Mouse (Mus musculus): ENCODE results near the gene Lrig1.

Lrig1 gene

DNA sequence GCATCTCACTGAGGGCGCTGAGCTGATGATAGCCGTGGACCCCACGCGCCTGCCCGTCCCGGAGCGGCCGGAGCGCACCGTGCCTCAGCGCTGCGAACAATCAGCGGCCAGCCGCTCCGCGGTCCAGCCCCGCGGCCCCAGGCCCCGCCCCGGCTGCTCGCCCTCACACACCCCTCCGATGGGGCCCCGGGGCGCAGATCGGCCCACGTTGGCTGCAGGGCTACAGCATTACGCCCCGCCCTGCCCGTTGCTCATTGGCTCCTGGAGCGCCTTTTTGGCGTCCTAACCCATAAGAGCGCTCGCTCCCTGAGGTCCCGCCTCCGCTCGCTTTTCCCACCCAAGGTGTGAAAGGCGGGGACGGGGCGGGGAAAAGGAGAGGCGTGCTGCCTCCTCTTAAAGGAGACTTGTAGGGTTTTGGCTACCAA lies at the start of gene Lrig1:
TSS of gene Lrig1 (minus strand) at position 92 of the 425 bp plus-strand sequence.
- peak; percentile 100 for DNase-seq

DNA sequence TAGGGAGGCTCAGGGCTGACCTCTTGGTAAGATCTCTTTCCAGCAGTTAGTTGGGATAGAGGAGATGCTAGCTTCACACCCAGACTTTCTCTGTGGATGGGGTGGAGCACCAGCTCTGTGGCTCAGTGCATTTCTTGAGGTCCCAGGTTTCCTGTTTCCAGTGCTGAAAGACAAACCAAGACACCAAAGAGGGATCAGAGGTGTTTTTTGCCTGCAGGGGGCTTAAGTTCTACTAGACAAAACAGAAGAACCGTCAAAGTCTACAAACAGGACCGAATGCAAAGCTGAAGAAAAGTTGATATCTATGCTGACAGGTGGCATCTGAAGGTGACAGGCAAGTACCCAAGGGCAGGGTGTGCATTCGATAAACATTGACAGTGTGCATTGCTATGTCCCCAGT lies 49.7 kb upstream of the Lrig1 start:
- no peak for DNase-seq

DNA sequence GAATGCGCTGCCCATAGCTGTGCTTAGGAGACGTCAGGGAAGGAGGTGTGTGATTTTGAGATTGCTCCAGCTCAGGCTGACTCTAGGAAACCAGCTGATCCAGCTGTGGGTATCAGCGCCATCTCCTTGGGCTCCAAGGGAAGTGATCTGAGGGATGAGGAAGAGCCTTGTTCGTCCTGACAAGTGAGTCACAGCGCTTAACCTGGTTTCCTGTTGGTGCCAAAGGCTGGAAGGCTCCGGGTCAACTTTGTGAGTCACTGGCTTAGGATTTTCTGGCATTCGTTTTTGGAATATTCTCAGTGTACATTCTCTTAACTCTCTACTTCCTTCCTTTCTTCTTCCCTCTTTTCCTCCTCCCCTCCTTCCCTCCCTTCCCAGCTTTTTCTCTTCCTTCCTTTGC lies 48.4 kb upstream of the Lrig1 start:
- DNase-seq = no peak

DNA sequence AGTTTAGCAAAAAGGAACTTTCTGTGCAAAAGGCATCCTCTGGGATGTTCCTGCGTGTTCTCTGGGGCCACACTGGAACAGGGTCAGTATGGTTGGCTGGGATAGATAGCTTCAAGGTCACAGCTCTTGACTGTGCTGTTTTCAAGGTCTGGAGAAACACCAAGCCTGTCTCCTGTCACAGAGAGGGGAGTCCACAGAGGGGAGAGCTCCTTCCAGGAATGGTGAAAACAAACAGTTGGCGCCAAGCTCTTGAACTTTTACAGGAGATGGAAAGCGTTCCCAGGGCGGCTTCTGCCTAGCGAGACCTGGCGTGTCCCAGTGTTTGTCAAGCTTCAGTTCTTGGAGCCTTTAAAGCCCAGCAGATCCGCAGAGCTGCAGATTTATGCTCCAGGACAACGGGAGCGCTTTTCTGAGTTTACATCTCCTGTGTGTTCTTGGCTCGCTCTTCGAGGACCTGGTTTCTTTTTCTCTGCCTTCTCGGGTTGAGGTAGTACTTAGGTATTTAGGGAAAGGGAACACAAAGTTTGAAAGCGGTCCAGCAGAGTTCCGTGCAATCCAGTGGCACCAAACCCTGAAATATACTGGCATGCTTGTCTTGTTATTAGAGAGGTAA lies 40.3 kb upstream of the Lrig1 start:
- peak; percentile 88 for DNase-seq

DNA sequence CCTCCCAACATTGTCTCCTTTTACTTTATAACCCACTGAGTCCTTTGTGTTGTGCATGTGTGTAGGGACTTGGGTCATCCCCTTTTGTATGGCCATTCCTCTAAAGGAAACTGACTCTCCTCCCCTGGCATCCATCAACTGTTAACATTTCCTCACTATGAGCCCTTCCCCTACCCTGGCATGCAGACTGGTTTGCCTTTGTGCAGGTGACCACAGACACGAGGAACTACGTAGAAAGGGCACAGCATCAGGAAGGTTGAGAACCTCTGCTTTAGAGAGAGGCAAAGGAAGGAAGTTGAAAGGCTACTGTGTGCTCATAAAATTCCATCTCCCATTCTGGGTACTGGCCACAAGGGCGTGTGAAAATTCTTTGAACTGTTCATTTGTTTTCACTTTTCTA lies 38.7 kb upstream of the Lrig1 start:
- no peak for DNase-seq

DNA sequence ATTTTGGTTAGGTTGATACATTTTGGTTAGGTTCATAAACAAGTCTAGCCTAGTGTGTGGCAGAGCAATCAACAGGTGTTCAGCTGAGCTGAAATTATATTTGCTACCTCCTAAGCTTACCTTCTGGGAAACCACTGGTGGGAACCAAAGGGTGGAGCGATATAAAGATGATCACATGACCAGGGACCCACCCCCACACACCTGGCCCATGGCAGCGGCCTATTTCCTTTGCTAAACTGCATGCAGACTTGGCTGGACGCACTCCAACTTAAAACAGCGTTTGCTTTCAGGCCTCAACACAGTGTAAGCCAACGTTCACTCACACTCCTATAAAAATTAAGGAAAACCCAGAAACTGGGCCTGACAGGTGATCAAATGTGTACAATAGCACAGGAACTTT lies 33.9 kb upstream of the Lrig1 start:
- no peak for DNase-seq

DNA sequence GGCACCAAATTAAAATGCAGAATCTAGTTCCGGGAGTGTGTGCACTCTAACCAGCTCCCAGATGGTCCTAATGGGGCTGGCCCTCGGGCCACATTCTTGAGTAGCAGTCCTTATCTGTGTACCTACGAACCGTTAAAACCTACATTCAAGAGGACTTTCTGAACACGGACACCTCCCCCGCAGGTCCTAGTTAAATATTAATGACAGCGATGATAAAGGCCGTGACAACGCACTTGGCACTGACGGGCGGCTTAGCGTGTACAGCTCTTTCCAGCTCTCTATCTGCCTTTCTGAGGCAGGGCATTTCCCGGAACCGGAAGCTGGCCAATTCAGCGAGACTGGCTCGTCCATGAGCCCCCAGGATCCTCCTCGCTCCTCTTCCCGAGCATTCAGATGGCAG lies 29.9 kb upstream of the Lrig1 start:
- DNase-seq = peak; percentile 95

DNA sequence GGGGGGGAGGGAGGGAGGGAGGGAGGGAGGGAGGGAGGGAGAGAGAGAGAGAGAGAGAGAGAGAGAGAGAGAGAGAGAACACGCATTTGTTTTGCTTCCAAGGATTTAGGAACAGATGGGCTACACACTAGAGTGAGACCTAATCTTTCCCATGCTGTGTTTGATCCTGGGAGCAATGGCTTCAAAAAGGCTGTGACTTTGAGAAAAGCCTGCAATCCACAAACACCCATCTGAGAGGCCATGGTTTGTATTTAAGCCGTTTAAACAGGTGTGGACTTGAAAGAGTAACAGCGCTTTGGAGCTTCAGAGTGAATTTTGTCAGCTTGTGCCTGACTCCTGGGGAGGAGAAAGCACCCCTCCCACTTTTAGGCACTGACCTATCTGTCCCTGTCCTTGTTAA lies 29.2 kb upstream of the Lrig1 start:
- DNase-seq = no peak

DNA sequence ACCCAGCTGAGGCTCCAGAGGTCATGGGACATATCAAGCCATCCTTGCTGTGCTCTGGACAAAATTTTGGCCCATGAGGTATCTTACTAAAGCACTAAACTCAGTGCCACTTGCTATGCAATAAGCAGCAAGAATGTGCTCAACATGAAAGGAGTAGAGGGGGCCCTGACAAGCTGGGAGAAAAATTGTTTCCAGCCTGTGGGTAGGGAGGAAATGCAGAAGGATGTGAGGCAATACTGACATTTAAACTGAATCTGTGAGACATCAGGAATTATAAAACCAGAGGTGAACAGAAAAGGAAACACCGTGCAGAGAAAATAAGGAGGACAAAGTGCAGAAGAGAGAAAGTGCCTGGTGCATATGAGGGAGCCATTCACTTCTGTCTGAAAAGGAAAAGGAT lies 24.7 kb upstream of the Lrig1 start:
- DNase-seq = no peak

DNA sequence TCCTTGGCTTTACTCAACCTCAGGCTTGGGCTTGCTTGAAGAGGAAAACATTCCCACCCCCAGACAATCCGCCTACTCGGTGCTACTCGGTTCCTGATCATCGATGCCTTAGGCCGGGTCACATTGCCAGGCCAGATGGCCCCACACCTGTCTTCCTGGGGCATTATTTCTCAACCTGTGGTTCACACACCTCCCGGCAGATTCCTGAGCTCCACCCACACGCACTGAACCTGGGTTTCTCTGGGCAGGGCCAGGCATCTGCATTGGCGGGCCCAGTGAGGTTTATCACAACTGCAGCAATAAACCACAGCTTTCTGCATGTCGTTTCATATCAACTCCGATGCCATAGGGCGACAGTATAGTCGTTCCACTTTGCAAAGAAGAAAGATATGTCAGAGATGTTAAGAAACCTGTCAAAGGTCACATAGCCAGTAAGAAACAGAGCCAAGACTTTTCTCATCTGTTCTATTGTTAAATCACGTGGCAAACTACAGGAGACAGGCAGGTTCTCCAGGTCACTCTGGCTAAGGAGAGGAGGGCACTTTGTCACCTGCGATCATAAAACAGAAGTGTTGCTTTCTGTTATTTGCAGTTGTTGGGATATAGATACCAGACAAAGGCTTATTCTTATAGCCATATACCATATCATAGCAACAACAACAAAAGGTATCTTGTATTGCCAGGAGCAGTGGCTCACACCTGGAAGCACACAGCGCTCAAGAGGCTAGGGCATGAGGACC lies 18.8 kb upstream of the Lrig1 start:
- peak; percentile 90 for DNase-seq

DNA sequence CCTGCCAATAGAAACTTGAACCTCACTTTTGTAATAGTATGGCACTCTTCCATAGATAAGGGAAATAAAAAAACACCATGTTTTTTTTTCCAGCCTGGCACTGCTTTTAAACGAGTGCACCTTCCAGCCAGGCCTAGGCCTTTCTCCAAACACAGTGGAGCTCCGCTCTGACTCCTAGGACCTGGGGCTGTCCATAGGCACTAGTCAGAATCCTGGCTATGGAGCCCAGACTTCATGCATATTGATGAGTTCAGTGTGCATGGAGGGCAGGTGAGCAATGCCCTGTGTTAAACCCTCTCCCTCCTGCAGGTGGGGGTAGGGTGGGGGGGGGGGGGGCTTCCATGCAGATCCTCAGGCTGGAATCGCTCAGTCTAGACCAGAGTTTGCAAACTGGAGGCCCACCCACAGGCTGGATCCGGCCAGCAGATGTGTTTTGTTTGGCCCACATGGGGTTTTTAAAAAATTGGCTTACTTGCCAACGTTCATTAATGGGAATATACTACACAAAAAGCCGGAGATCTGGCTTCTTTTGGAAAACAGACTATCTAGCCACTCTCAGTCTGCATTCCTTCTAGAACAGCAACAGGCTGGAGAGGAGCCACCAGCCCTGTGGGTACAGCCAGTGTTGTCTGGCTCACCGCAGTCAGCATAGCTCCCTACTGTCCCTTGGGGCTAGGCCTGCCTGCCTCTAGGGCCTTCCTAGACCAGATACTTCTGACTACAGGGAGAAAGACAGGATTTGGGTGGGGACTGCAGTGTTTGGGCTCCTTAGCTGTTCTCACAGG lies 17.9 kb upstream of the Lrig1 start:
- peak; percentile 97 for DNase-seq

DNA sequence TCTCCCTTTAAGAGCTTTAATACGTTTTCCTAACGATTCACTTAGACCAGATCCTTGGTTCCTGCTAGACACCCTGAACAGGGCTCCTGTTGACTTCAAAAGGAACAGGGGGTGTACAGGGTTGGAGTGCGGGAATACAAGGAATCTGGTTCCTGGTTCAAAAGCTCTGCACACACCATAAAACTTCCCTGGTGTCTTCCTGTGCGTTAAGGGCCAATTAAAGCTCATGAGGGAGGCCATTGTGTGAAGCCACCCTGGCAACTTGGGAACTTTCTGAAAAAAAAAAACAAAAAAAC lies 15.6 kb upstream of the Lrig1 start:
- DNase-seq = no peak

DNA sequence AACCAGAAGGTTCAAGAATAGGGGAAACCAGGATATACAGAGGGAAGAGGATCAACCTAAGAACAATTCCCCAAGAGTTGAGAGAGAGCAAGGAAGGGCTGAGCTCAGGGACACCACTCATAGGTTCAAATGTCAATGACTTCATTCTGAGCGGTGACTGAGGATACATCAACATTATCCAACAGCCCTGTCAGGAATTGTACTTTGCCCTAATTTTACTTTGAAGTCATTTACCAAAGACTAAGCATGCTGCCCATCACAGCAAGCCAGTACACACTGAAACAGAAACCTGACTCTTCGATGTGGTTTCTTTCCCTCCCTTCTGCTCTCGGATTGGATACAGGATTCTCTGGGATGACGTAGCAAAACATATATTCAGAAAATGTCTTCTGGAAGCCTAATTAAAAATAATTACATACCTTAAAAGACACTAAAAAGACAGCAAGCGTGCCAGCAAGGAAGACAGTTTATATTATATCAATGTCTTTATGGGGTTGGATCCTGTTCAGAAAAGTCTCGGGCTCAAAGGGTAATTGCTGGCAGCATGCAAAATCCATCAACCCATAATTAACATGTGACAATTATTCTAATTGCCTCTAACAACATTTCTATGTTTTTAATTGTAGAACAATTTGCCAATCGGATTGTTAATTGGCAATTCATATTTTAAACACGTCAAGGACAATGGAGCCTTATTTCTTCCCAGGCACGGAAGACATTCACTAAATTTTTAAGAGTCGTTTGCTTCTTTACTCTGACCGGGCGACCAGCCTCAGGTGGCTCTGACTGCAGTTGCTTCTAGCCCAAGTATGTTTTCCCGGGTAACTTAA lies 15.1 kb upstream of the Lrig1 start:
- no peak for DNase-seq

DNA sequence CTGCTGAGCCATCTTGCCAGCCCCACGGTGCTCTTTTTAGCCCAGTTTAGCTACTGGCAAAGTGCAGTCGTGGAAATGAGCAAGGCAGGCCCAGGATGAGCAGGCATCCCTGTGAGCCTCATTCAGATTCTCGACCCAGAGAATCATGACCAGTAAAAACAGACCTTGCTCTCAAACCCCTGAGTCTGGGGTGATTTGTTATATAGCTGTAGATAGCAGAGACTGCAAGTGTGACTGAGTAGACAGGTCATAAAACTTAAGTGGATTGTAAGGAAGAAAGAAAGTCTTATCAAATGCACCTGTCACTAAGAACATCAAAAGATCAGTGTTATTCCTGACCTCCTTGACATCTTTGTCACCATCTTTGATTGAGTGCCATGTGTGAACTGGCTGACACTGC lies 9.9 kb upstream of the Lrig1 start:
- DNase-seq = no peak

DNA sequence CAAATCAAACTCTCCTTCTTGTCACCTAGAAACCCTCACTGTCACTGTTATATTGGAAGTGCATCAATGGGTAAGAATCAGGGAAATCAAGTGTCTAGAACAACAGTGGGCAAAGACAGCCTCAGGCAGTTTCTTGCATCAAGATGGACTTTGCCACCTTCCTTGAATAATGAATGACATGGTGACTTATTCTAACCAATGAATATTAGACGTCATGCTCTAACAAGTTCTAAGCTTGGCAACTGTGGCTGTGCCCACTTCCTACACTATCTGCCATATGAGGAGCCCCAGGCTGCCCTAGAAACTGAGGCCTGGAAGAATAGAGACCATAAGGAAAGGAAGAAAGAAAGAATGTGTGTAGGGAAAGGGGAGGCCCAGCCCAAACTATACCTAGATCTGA lies 9.2 kb upstream of the Lrig1 start:
- DNase-seq = no peak

DNA sequence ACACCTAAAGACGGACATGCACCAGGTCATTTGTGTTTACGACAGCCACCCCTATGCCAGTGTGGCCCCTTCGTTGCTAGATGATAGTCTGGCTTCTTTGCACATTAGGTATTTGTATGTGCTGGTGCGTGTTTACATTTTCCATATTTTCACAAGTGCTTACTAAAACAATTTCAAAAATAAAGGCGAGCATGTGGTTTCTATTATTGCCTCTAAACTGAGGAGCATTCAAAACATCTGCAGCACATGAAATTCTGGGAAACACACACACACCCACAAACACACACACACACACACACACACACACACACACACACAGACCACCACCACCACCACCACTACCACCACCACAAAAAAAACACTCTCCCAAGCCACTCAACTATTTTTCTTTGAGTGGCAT lies 7.3 kb upstream of the Lrig1 start:
- no peak for DNase-seq

DNA sequence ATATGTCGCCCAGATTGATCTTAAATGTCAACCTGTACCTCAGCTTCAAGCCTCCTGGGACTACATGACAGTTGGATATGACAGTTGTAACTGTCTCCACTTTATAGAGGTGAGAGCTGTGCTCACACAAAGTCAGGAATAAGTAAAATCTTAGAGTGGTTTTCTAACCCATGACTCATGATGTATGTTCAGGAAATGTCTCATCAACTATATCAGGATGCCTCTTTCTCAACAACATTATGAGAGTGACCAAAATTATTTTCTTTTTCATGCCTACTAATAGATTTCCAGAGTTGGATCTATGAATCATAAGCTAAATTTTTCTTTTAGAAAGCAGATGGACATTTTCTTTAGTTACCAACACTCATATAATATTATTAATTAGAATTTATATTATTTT lies 6.0 kb upstream of the Lrig1 start:
- DNase-seq = no peak

DNA sequence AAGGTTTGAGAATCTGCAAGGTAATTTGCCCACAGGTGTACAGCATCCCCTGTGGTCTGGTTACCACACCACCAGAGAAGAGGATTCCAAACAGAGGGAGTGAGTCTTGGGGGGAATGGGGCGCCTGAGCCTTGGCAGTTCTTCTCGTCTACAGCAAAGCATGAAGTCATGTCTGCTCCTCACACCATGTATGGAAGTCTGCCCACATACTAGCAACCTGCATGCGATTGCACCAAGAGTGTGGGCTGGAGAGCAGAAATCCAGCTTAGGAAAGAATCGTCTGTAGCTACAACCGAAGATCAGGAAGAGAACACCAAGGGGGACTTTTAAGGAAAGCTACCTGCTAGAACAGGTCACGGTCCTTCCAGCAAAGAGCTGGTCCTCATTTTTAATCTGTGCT lies 3.0 kb upstream of the Lrig1 start:
- no peak for DNase-seq

DNA sequence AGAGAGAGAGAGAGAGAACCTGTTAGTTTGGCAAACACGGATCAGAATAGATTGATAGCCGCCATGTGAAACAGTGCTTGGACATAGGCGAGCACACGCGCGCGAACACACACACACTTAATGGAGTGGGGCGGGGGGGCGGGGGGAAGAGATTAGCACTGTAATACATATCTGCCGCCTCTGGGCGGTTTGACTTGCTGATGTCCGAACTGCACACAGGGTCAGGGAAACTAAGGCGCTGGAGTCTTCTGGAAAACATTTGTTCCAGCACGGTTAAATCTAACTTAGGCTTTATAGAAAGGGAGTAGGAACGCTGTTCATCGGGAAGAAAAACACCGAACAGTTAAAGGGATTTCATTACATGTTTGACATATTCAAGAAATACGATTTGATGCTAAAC lies 1.1 kb upstream of the Lrig1 start:
- DNase-seq = no peak

DNA sequence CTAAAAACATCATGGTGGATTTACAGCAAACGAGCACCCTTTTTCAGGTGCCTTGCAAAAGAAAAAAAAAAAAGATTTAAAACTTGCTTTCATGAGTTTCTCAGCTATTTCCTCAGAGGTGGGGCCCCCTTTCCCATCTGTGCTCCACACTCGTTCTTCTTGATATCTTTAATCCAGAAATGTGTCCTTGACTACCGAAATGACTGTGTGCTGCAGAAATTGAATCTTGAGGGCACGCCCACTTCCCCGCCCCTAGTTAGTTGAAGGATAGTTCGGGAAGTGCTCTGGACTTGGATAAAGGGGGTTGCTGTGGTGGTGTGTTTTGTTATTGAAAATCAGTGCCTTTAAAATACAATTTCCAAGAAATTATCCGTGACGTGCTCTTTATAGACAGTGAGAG lies 654 bp upstream of the Lrig1 start:
- DNase-seq = peak; percentile 97

DNA sequence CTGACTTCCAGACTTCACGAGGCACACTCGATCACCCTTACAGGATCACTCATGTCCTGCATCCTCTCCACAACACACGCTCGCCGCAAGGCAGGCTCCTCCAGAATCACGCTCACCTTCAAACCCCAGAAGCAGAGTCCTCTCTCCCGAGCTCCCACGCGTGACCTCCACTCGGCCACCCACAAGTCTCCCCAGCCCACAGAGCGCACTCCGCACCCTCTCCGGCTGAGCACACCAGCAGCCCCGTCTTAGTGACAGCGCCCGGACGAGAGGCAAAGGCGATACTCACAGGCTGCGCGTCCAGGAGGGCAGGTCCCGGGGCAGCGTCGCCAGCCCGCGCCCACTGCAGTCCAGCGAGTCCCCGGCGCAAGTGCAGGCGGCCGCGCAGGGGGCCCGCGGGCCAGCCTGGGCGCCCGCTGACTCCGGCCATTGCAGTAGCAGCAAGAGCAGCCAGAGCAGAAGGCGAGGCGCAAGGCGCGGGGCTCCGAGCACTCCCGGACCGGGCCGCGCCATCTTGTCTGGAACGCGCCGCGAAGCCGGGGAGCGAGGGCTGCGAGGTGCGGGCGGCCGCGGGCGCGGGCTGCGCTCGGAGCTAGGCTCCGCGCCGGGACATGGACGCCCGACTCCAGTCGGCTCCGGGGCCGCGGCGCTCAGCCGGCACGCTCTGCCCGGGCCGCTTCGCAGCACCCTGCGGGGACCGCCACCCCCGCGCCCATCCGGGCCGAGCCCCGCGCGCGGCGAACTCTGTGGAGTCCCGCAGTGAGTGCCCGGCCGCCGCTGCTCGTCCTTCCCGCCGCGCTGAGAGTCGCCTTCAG lies 578 bp downstream of the Lrig1 start:
- peak; percentile 95 for DNase-seq

DNA sequence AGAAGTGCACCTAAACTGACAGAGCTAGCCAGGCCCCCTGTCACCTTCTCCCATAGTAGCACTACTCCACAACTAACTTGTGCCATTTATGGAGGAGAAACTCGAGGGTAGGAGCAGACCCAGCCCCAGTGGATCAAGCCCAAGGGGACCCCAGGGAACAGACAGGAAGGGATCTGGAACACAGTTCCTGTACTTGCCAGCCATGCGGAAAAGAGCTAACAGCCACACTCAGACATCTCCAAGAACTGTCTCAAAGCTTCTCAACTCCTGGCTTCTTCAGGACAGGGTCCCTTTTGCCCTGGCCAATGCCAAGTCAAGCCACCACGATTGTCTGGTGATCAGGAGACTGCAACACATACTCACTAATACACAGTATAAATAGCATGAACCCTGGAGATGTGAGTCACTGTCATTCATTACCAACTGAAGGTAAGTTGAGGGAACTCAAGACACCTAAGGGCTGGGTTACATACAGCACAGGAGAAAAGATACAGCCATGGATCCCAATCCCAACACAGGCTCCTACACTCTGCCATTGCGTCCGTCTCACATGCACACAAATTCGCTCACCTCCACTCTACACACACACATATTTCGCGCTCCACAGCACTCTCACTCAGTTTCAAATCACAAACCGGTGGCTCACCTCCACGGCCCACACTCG lies 1.3 kb downstream of the Lrig1 start:
- DNase-seq = peak; percentile 95

Measured in heart, adult 11 months (tissue).